Mouse (Mus musculus) adrenal gland, postnatal 25 days (tissue): ENCODE measurements around the gene Reep1. TPM values are rescaled to one million over a fixed set of nuclear protein-coding genes. Genes with fewer than 3 reads are reported as not detected.

Source experiments
- DNase-seq: peaks from one replicate; pipeline ENCODE4 v3.0.0; 2021; ENCODE audit warnings: mixed read lengths
- long read RNA-seq: library from polyadenylated mRNA; stranded (forward); transcript quantifications from one replicate; pipeline ENCODE4 v2.0.0, GENCODE M21; 2021
- total RNA-seq: library from RNA; stranded (reverse); gene quantifications from 2 replicates; pipeline ENCODE4 v1.2.3, GENCODE M21; 2021

Reep1 gene
- total RNA-seq: 5.6 and 7.6 TPM in 2 replicates
- long read RNA-seq, transcript Reep1-201 (7 exons, 3,924 nt): major isoform, 5 of 5 reads
- long read RNA-seq, partial matches to known transcripts: 0 of 5 reads
- long read RNA-seq, other reads (novel, unspliced or antisense): 0 of 5 reads

DNA sequence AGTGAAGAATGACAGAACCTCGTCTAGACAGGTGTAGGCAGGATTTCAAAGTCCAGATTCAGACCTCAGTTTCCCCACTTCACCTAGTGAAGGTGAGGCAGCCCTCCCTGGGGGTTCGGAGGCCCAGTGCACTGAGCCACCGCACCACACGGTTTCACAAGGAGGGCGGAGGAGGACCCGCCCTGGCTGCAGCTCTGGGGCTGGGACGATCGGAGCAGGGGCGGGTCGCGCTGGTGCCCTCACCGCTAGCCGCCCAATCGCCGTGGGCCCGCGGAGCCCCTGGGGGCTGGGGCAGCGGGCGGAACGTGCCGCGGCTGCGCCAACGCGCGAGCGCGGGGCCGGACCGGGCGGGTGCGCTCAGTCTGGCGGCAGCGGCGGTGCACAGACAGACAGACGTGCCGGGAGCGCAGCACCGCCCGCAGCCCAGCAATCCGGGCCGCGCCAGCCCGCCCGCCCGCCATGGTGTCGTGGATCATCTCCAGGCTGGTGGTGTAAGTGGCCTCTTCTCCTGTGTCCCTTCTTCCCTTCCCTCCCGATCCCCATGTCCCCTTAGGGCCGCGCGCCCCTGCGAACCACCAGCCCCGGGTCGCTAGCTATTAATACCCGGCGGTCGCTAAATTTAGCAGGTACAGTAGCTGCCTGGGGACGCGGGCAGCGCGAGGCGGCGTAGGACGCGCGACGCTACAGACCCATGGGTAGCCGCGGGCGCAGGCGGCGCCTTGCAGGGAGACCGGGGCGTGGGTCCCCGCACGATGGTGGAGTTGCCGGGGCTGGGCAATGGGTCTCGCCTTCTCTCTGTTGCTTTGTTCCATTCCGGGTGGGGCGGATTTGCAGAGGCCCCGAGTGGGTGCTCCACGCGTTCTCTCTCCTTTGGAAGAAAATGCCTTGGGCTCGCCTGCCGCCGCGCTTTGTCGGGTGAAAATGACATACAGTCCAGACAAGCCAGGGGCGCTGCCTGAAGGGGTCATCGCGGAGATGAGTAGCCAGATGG, at the start of gene Reep1:
Gene Reep1, plus strand, starts transcription at position 51 of the 991 bp plus-strand sequence.
- DNase-seq: peak; percentile 84

DNA sequence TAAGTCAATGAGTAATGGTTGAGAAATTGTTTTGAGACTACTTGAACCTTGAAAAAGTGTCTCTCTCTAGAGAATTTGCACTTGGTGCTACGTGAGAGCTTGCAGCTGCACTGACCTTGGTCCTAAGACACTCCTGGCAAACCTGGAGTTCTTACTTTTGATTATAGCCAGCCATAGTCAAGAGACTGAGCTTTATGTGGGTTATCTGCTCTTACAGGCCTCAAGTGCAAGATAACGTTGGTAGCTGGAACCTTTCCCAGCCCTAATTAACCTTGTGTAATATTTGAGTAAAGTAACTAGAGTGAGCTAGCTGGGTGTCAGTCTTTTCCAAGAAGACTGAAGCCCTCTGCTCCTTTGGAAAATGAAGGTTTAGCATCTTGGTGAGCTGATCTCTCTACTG, 49.1 kb upstream of the Reep1 start:
- DNase-seq: no peak

DNA sequence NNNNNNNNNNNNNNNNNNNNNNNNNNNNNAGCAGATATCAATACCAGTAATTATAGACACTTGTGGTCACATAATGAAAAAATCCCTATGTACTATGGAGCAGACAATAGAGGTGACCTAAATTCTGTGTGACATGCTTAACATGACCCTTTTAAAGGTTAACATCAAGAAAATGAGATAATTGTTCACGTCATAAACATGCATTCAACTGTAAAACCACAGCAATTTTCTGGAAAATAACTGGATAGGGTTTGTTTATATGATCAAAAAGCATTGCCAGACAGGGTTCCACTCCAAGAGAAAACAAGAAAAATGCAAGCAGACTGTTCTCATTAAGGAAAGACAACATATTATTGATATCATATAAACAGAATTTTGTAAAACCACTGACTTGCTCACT, 42.9 kb upstream of the Reep1 start:
- DNase-seq: no peak

GRCm38 (mm10) chr6:71673166-71673565, 34.2 kb upstream of the Reep1 start:
- DNase-seq: peak; percentile 52

- no peak for DNase-seq
Measured at GRCm38 (mm10) chr6:71678891-71679290, 28.5 kb upstream of the Reep1 start.

GRCm38 (mm10) chr6:71695150-71695549, 12.2 kb upstream of the Reep1 start:
- no peak for DNase-seq

DNA sequence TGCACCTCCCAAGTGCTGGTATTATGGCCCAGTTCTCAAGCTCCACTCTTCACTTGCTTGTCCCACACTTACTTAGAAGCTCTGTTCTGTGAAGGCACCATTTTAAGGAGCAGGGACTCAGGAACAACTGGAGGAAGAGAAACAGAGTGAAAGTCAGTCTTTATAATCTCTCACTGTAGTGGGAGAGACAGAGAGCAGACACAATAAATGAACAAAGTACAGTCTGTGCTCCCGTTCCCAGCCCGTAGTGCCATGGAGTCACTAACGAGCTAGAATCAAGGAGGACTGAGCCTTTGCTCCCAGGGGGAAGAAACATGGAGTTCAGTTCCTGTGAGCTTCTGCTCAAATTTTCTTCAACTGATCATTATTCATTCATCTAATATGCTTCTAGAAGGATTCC, 11.8 kb upstream of the Reep1 start:
- DNase-seq: no peak

- no peak for DNase-seq
Measured at GRCm38 (mm10) chr6:71706871-71707270, 490 bp upstream of the Reep1 start.

DNA sequence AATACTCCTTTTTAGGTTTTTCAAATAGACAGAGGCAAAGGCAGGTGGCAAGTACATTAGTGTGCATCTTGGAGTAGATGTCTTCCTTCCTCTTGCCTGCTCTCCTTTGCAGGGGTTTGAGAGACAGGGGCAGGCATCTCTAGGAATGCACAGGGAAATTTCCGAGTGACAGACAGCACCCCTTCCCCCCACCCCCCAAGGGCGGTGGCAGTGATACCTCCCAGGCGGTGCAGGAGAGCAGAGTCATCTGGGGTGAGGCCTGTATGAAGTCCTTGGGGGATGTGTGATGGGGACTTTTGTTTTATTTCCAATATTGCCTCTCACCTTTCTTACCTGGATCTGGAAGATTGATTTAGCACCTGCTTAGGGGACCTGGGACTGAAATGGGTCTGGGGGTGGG, 1.2 kb downstream of the Reep1 start:
- DNase-seq: no peak

GRCm38 (mm10) chr6:71710323-71710722, 3.0 kb downstream of the Reep1 start:
- no peak for DNase-seq

GRCm38 (mm10) chr6:71711201-71711600, 3.8 kb downstream of the Reep1 start:
- no peak for DNase-seq

- no peak for DNase-seq
Measured at GRCm38 (mm10) chr6:71713532-71713931, 6.2 kb downstream of the Reep1 start.

GRCm38 (mm10) chr6:71715006-71715405, 7.6 kb downstream of the Reep1 start:
- DNase-seq: no peak

DNA sequence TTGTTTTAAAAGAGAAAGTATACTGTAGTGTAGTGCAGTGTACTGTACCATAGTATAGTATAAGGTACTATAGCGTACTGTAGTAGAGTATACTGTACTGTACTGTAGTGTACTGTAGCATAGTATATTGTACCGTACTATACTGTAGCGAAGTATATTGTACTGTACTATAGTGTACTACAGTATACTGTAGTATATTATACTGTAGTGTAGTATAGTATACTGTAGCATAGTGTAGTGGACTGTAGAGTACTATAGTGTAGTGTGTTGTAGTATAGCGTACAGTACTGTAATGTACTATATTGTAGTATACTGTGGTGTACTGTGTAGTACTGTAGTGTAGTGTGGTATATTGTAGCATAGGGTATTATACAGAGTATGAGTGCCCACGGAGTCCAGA, 9.1 kb downstream of the Reep1 start:
- no peak for DNase-seq

GRCm38 (mm10) chr6:71718322-71718721, 11.0 kb downstream of the Reep1 start:
- DNase-seq: no peak

GRCm38 (mm10) chr6:71719302-71719701, 11.9 kb downstream of the Reep1 start:
- no peak for DNase-seq

- no peak for DNase-seq
Measured at GRCm38 (mm10) chr6:71722988-71723387, 15.6 kb downstream of the Reep1 start.

DNA sequence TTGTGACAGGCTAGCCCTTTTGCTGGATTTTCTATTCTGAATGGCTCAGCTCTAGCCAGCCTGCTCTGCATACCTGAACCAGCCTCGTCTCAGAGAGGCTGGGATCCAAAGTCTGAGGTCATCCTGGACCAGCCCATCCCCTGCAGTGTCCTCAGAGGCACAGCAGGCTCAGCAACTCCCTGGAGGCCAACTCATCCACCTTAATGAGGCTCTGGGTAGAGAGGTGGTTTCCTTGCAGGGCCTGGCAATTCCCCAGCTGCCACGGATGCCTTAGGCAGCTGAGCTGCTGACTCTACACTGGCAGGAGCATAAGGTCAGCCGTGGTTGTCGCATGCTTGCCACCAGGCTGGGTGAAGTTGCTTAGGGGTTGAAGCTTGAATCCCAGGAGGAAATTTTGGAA, 16.2 kb downstream of the Reep1 start:
- DNase-seq: no peak

DNA sequence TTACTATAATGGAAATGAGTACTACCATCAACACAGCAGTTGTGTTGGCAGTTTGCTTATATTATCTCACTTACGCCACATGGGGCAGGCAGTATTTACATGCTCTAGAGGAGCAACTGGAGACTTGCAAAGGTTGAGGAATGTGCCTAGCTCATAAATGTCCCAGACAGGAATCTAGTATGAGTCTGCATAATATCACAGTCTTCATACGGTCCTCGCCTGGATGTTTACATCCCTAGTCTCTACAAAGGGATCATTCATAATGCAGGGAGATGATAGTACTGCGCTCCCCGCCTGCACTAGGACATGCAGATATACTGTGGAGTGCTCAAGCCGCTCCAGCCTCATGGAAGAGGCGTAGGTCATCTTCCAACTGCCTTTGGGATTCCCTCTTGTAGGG, 19.3 kb downstream of the Reep1 start:
- DNase-seq: no peak

DNA sequence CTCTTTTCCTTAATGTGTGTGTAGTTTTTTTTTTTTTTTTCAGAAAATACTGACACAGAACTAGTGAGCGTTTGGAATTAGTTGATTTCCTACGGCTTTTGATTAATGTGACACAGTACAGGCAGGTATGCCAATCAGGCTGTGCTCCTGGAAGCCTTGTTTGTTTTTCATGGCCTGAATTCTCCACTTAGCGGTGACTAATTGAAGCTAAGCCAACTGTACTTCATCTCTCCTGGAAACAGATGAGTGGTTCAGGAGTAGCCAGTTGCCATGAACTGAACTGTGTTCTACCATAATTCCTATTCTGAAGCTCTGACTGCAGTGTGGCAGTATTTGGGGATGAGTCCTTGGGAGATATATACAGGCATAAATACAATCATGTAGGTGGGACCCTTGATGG, 20.9 kb downstream of the Reep1 start:
- no peak for DNase-seq

GRCm38 (mm10) chr6:71734910-71735599, 27.7 kb downstream of the Reep1 start:
- DNase-seq: no peak

DNA sequence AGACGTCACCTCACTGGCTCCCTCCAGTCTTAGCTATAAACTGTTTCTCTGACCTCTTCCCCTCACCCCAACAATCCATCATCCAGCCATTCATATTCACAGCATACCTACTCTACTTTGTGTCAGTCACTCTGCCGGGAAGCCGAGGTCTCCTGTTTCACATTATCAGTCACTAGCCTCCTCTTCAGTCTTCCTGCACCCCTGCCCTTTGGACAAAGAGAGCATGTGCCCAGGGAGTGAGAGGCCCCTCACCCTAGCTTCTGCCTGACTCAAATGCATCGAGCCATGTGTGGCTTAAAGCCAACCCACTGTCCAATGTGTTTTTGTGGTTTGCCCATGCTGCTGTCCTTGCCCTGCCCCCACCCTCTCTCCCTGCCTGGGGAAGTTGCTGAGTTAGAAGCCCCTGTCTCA, 28.2 kb downstream of the Reep1 start:
- DNase-seq: no peak

- no peak for DNase-seq
Measured at GRCm38 (mm10) chr6:71736101-71736500, 28.7 kb downstream of the Reep1 start.
